Mouse (Mus musculus) limb, embryonic 14.5 days (tissue): ENCODE data around the gene Gk5. TPM values are rescaled to one million over a fixed set of nuclear protein-coding genes. Genes with fewer than 3 reads are reported as not detected.
"Not testable (repeated sequence)": the region's sequence is repeated elsewhere in the genome, so short reads cannot be mapped to it uniquely, and the experiment has no call there.

Experiments
- ATAC-seq: fragments of 200-750 bp; cut with Nextera tagmentation; 2 replicates; pipeline ENCODE4 v1.8.0; 2017; ENCODE audit warnings: low read depth, moderate number of reproducible peaks, moderate TSS enrichment; ENCODE audit not compliant: low FRiP score
- DNase-seq: peaks from one replicate; pipeline ENCODE4 v3.0.0-alpha.2; 2015; ENCODE audit warnings: low spot score
- H3K27ac ChIP-seq: fragments of 300-500 bp; sonication (generic); replicated peaks from 2 replicates; pipeline ENCODE4 v1.5.1; 2014; ENCODE audit warnings: low read depth, mild to moderate bottlenecking, low read length, moderate library complexity, mixed read lengths
- H3K27me3 ChIP-seq: fragments of 300-500 bp; sonication (generic); 2 replicates; pipeline ENCODE4 v1.6.1; 2014; ENCODE audit warnings: low read length, mixed read lengths; ENCODE audit not compliant: control insufficient read depth, insufficient read depth
- H3K36me3 ChIP-seq: fragments of 300-500 bp; sonication (generic); 2 replicates; pipeline ENCODE4 v1.6.1; 2014; ENCODE audit warnings: mild to moderate bottlenecking, low read length, moderate library complexity, mixed read lengths; ENCODE audit not compliant: control insufficient read depth, insufficient read depth
- H3K4me1 ChIP-seq: fragments of 300-500 bp; sonication (generic); 2 replicates; pipeline ENCODE4 v1.6.1; 2014; ENCODE audit warnings: antibody characterized with exemption, low read length, mixed read lengths; ENCODE audit not compliant: control insufficient read depth, insufficient read depth
- H3K4me2 ChIP-seq: fragments of 300-500 bp; sonication (generic); replicated peaks from 2 replicates; pipeline ENCODE4 v1.6.1; 2014; ENCODE audit warnings: low read depth, mild to moderate bottlenecking, low read length, moderate library complexity; ENCODE audit not compliant: severe bottlenecking
- H3K4me3 ChIP-seq: fragments of 300-500 bp; sonication (generic); replicated peaks from 2 replicates; pipeline ENCODE4 v1.5.1; 2014; ENCODE audit warnings: low read length
- H3K9ac ChIP-seq: fragments of 300-500 bp; sonication (generic); 2 replicates; pipeline ENCODE4 v1.6.1; 2014; ENCODE audit warnings: mild to moderate bottlenecking, low read depth, low read length, moderate library complexity; ENCODE audit not compliant: severe bottlenecking
- H3K9me3 ChIP-seq: fragments of 300-500 bp; sonication (generic); 2 replicates; pipeline ENCODE4 v1.6.1; 2016; ENCODE audit warnings: low read length; ENCODE audit not compliant: control insufficient read depth
- POLR2A ChIP-seq: fragments of 200-500 bp; IDR thresholded peaks from 2 replicates; pipeline ENCODE4 v1.8.0; 2012; ENCODE audit warnings: inconsistent platforms, mild to moderate bottlenecking, moderate library complexity, borderline replicate concordance; ENCODE audit not compliant: insufficient read depth, insufficient read length; ENCODE audit errors: extremely low read depth
- WGBS: fragments of 180-500 bp; shearing (Covaris S2); extraction: QIAGEN DNeasy Blood & Tissue Kit; methylation state at CpG from one replicate; pipeline ENCODE4 v1.1.7; 2014; 5-methylcytosine and 5-hydroxymethylcytosine counted together
- polyA plus RNA-seq, 2 experiments: library from polyadenylated mRNA; depleted of rRNA in 1 of 2; stranded (reverse) in 1 of 2; unstranded in 1 of 2; fragments of >200 nt; fragmentation: Nextera tagmentation in 1 of 2; extraction: Ambion mirVana in 1 of 2; gene quantifications; 2 replicates each; pipeline versions ENCODE4 v1.2.1 to v1.2.3; 2012 to 2014

The Gk5 gene
- polyA plus RNA-seq (2012; rRNA removed) (8.4 and 8.6 TPM in 2 replicates), polyA plus RNA-seq (2014; fragmentation: Nextera tagmentation; extraction: Ambion mirVana) (5.8 and 6.4 TPM in 2 replicates)

DNA sequence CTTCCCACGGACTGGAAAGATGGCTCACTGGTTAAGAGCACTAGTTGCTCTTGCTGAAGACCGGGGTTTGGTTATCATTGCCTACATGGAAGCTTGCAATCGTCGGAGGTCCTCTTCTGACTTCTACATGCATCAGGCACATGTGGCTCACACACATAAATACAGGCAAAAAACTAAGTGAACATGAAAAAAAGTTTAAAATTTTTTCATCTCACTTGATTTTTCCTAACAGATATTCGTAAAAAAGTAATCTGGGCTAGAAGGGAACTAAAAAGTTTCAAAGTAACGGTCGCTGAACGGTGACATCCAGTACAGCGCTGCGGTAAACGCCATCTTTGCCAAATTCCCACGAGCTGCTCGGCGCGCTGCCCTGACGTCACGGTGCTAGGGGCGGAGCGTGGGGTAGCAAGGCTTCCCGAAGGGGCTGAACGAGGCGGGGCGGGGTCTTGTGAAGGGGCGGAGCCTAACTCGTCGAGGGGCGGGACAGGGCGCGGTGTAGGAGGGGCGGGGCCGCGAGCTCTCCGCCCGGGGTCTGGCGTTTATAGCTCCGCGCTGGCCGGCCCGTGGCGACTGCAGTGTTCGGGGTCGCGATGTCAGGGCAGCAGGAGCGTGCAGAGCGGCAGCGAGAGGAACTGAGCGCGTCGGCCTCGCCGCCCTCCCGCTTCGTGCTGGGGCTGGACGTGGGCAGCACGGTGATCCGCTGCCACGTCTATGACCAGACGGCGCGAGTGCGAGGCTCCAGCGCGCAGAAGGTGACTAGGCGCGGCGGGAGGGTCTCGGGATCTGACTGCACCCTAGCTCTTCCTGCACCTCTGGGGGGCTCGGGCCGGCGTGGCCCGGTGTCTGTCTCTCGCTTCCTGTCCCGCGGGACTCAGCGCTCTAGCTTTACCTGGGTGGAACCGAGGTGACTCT lies at the start of gene Gk5:
Gene Gk5 (plus strand): TSS at position 502 of the 912 bp plus-strand sequence.
- no peak within 1 kb of the TSS; the same call in 1 of the 2 replicates for H3K27ac ChIP-seq
- DNase-seq = peak; percentile 95
- H3K36me3 ChIP-seq = no peaks in the 10 kb centered on the region
- no peaks in the 10 kb centered on the region; the same call in 1 of the 2 replicates for H3K4me1 ChIP-seq
- ATAC-seq = peak; percentile 99
- WGBS = under 1% methylated on average over 70 of the region's 76 CpGs
- peak within 1 kb of the TSS; percentile 73 for H3K9ac ChIP-seq
- H3K4me2 ChIP-seq = peak within 1 kb of the TSS; percentile 64
- peak within 1 kb of the TSS; percentile 68 for H3K4me3 ChIP-seq
- no peaks in the 10 kb centered on the region for H3K27me3 ChIP-seq
- 0 out of 2 replicates have a peak, but pooled peaks have one; percentile 48 for TF ChIP-seq POLR2A
- H3K9me3 ChIP-seq = no peaks in the 10 kb centered on the region

GRCm38 (mm10) chr9:96078752-96079315 lies 40.3 kb upstream of the Gk5 start:
- no peaks in the 10 kb centered on the region for H3K36me3 ChIP-seq
- 94% methylated on average over 13 of the region's 13 CpGs for WGBS
- H3K9ac ChIP-seq = no peak overlapping the region
- no peaks in the 10 kb centered on the region for H3K9me3 ChIP-seq
- no peak for DNase-seq
- TF ChIP-seq POLR2A = no peak
- H3K27me3 ChIP-seq = no peaks in the 10 kb centered on the region
- ATAC-seq = no peak
- H3K4me2 ChIP-seq = no peak overlapping the region
- H3K4me1 ChIP-seq = no peaks in the 10 kb centered on the region
- no peak overlapping the region for H3K27ac ChIP-seq
- no peak overlapping the region for H3K4me3 ChIP-seq

GRCm38 (mm10) chr9:96085293-96085692 lies 33.9 kb upstream of the Gk5 start:
- ATAC-seq (no peak), DNase-seq (no peak)
- Histone ChIP-seq H3K36me3 (no peaks in the 10 kb centered on the region), H3K9me3 (no peaks in the 10 kb centered on the region), H3K9ac (no peak overlapping the region), H3K27me3 (no peaks in the 10 kb centered on the region), H3K27ac (no peak overlapping the region), H3K4me1 (no peaks in the 10 kb centered on the region), H3K4me3 (no peak overlapping the region), H3K4me2 (no peak overlapping the region)
- TF ChIP-seq POLR2A = no peak
- 94% methylated on average over 6 of the region's 6 CpGs for WGBS

GRCm38 (mm10) chr9:96087671-96088070 lies 31.5 kb upstream of the Gk5 start:
- WGBS = 75% methylated on average over 2 of the region's 2 CpGs
- Histone ChIP-seq H3K27ac (no peak overlapping the region), H3K4me2 (no peak overlapping the region), H3K4me3 (no peak overlapping the region), H3K9me3 (no peaks in the 10 kb centered on the region), H3K9ac (no peak overlapping the region), H3K27me3 (no peaks in the 10 kb centered on the region), H3K4me1 (no peaks in the 10 kb centered on the region), H3K36me3 (no peaks in the 10 kb centered on the region)
- TF ChIP-seq POLR2A = no peak
- no peak for DNase-seq
- ATAC-seq = no peak

GRCm38 (mm10) chr9:96088456-96088855 lies 30.7 kb upstream of the Gk5 start:
- not testable (repeated sequence) for H3K27ac ChIP-seq, H3K9me3 ChIP-seq, H3K4me3 ChIP-seq, H3K36me3 ChIP-seq, DNase-seq, H3K27me3 ChIP-seq, H3K4me1 ChIP-seq, H3K9ac ChIP-seq, ATAC-seq, H3K4me2 ChIP-seq
- WGBS = 83% methylated on average over 3 of the region's 3 CpGs

DNA sequence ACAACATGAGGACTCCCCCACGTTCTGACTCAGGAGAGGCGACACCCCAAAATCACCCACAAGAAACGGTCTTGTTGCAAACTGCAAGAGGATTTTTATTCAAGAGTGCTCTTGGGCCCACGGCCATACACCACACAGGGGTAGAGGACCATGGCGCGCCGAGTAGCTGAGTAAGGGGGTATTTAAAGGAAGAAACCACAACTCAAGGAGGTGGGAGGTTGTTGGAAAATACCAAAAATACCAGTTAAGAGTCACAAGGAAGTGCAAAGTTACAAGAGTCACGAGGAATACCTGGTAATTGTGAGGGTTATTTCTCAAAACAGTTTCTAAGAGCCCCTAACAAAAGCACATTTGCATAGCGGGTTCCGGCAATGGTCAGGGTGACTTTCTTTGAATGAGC lies 26.5 kb upstream of the Gk5 start:
- H3K4me3 ChIP-seq, H3K4me1 ChIP-seq, H3K4me2 ChIP-seq, H3K27me3 ChIP-seq, DNase-seq, H3K9ac ChIP-seq, H3K9me3 ChIP-seq, H3K36me3 ChIP-seq, ATAC-seq, H3K27ac ChIP-seq: not testable (repeated sequence)
- WGBS = 89% methylated on average over 9 of the region's 10 CpGs
